Mouse (Mus musculus): ENCODE measurements at regions not wholly inside any gene's neighbourhood (a gene's known extent, or its start where the extent isn't known, plus 50 kb on each side); places are given as distances from the start of the nearest gene placed in this dataset.

DNA sequence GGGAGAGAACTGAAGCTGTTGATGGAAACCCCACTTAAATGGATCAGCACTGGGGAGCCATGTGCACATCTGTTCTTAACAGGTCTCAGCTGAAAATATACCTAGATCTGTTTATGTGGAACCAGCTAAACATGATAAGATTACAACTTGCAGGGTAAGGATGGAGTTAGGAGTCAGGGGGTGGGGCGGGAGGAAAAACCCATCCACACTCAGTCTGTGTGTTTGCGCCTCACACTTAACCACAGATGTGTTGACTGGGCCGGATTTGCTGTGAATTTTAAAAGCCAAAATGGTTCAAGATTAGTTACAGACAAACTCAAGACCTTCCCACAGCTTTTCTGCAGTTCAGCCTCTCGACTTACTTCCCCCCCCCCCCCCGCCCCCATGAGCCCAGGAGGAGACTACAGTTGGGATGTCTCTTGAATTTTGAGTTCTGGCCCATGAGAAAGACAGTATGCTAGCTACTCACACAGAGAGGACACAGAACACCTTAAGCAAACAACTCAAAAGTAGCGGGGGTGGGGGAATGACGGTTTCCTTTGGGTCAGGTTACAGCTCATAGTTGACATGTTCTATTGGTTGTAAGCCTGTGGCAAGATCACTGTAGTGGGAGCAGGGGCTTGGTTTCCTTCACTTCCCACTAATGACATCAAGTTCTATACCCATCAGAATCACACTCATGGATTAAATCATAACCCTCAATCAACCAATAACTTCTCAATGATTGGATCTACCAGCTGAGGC, 209.1 kb downstream of the Bcl2l11 start:
- DNase-seq, result no peak

DNA sequence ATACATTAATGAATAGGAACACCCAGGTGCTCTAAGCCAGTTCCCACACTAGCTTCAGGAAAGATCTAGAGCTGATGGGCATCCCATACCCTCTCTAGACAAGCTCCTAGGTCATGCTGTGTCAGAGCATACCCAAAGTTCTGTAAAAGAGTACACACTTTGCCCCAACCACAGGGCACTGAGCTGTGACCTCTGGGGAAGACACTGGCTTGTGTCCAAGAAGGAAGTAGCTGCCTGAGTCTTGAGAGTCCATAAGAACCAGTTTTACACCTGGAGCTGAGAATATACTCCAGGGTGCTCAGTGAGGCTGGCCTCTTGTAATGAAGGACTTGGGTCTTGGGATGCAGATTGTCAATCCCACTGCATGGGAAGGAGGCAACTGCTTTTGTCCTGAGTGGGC, 211.4 kb downstream of the Bcl2l11 start:
- peak; percentile 37 to 46 for DNase-seq

DNA sequence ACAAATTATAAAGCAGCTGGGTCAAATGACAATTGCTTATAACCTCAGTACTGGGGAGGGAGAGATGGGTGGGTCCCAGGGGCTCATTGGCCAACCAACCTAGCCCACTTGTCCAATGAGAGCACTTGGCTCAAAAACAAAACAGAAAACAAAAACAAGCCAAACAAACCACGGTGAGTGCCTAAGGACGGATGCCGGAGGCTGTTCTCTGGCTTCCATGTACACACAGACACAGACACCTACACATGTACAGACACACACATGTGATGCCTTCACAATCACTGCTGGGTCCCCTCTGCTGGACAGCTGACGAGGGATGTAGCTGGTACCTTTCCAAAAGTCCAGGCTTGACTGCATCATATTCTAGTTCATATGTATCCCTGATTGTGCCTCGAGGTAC, 212.0 kb downstream of the Bcl2l11 start:
- no peak for DNase-seq

DNA sequence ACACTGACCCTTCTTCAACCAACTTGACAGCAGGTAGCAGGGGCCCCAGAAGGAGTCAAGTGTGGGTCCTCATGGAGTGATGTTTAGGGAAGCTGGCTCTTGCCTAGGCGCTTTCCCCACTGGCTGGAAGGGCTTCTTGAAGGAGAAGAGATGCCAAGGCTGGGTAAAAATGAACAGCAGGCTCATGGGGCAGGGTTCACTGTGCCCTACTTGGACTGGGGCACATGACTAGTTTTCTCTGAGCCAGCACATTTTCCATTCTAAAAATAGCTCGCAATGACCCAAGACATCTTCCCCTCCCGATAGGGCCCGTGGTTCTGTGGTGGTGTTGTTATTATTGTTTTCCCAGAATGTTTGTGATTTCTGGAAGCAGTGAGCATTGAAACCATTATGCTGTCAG, 212.6 kb downstream of the Bcl2l11 start:
- peak; percentile 71 to 85 for DNase-seq

DNA sequence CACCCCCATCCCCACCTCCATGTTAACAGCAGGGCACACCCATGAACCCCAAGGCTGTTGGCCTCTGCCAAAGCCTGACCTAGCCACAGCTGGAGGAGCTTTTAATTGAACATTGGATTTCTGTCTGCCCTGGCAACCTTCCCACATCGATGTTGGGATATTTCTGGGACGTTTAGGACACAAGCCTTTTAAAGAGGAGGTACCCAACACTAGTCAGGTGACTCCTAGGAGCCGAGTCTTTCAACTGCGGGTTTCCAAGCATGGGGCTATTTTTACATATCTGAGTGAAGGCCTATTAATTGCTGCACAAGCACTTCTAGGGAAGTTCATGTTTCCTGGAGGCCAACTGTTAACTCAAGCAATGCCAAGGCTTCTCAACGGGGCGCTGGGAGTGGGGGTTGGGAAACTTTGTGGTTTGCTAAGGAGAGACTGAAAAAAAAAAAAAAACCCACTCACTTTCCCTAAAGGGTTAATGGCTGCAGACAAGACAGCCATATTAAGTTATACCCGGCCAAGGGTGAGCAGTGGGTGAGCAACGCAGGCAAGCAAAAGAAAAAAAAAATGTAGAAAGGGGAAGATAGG, 213.3 kb downstream of the Bcl2l11 start:
- peak; percentile 76 to 77 for DNase-seq

DNA sequence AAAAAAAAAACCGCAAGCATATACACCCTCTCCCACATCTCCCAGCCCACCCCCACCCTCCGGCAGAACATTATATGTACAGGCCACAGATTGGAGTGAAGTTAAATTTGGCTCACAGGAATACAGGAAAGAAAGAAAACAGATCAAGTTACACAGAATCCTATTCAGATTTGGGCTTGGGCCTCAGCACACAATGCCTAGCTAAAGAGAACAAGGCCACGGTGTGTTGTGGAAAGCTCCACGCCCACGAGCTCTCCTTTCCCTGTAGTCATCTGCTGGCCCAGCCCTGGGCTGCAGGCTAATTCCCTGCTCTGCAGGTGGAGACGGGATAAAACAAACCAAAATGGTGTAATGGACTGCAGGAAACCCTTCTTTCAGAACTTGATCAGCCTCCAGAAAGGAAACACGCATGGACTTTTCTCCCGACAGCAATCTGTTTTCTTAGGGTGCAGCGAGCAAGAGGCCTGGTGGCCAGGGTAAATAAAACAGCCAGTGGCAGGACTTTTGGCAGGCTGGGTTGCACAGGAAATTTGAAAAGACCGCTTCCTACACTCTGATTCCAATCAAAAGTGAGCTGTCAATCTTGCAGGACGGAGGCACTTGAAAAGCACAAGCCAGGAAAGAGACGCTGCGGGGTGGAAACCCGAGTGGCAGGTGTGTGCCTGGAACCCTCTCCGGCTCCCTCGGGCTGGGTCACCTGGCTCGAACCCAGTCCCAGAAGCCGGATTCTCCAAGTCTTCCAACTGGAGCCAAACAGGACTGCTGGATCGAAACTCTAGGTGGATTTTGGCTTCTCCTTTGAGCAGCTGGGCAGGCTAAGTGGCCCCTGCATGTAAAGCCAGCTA, 214.0 kb downstream of the Bcl2l11 start:
- peak; percentile 58 for DNase-seq

DNA sequence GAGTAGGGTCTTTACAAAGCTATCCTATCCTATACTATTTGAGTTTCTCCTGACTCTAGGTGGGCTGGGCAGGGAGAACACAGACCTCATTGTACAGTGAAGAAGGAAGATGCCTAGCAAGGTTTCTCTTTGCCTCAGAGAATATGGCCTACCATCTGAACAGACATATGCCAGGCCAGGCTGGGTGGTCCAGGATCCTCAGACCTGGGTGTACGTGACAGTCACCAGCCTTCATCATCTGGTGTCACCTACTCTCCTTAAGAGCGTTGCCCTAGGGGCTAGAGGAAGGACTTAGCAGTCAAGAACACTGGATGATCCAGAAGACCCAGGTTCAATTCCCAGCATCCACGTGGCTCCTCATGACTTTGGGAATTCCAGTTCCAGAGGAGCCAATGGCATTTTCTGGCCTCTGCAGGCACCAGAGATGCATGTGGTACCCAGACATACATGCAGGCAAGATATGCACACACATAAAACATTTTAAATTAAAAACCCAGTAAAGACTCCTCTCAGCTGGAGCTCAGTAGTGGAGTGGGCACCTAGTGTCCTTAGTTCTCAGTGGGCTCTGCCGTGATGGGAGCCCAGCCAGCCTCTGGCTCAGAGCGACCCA, 214.9 kb downstream of the Bcl2l11 start:
- DNase-seq, result no peak

DNA sequence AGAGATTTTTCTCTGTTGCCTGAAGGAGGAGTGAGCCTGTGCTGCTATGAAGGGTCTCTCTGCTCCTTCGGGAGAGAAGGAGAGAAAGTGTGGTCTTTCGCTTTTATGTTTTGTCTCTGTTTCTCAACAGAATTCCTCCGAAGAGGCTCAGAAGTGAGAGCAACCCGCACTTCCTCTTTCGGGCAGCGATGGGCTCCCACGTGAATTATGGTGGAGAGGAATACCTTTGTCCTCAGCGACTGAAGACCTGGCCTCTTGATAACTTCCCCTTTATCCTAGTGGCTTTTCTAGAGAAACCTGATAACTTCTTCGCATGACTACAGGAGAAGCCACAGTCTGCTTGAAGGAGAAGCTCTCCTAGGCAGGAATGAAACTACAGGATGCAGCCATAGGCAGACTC, 216.4 kb downstream of the Bcl2l11 start:
- DNase-seq, result no peak

DNA sequence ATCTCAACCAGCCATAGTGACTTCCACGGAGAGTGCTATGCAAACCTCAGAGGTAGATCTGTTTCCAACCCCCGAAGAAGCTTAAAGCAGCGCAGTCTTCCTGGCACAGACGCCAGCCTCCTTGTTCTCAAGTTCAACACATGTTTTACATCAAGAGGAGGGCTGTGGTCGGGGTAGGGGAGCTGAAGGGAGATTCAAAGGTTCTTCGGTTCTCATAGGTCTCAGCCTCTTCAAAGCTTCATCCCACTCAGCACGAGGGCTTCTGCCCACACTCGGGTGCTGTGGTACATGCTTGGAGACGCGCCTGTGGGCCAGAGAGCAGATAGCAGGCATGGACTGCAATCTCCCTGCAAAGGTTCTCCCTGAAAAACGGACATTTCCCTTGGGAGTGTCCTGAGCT, 219.7 kb downstream of the Bcl2l11 start:
- DNase-seq, result no peak

DNA sequence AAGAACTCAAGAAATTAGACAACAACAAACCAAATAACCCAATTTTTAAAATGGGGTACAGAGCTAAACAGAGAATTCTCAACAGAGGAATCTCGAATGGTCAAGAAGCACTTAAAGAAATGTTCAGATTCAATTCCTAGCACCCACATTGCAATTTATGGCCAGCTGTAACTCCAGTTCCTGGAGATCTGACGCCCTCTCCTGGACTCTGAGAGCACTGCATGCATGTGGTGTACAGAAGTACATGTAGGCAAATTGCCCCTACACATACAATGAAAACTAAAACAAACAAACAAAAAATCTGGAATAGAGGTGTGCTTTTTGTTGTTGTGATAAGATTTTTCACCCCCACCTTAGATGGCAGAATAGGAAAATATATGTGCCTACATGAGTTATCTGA, 222.7 kb downstream of the Bcl2l11 start:
- DNase-seq, result no peak

DNA sequence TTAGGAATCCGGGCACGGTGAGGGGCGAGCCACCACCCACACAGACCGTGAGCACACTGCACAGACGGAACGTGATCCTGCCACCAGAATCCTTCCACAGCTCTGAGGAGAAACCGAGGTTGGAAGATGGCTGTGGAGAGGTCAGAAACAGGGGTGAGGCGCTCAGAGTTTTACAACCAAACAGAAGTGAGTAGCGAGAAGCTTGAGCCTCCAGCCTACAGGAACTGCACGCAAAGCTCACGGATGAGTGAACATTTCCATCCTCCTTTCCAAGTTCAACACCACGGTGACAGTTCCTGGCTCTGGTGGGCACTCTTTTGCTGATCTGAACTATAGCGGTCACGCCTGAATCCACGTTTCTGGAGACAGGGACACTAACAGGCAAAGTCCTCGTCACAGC, 225.6 kb downstream of the Bcl2l11 start:
- DNase-seq, result no peak

DNA sequence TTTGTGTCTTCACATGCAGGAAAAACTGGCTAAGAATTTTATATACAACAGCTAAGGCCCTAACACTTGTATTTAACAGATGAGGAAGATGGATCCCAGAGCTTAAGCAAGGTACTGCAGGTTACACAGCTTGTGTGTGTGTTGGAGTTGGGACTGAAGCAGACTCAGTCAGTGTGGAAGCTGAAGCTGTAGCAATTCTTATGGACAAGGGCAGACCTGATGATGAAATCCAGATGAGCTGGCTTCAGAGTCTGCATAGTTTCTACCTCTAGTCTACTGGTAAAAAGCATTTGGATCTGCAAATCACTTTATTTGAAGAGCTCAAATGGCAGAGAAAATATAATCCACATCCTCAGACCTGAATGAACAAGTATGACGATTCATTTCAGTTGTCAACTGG, 226.7 kb downstream of the Bcl2l11 start:
- no peak for DNase-seq

DNA sequence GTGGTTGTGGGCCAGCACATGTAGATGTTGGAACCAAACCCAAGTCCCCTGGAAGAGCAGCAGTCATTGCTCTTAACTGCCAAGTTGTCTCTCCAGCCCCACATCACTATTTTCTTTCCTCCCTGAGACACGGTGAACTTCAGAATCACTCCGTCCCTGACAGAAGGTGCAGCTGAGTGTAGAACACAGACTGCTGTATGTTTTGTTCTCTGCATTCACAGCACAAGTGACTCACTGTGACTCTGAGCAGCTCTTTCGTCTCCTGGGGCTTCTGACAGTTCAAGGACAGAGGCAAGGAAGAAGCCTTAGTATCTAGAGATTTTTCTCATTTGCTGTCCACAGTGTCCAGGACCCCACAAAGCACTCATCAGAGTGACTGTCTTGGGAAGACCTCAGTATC, 227.6 kb downstream of the Bcl2l11 start:
- no peak for DNase-seq

DNA sequence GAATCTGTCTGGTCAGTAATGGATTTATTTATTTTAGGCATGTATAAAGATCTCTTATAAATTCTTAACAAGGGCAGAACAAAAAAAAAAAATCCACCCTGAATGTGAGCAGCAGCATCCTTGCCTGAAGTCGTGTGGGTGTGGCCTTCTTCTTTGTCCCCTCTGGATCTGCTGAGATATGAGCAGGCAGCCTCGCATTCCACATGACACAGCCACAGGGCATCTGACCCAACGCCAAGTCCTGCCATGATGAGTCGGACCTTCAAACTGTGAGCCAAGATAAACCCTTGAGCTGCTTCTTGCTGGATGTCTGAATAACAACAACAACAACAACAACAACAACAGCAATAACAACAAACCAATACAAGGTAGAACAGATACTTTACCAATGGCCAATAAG, 230.5 kb downstream of the Bcl2l11 start:
- no peak for DNase-seq

DNA sequence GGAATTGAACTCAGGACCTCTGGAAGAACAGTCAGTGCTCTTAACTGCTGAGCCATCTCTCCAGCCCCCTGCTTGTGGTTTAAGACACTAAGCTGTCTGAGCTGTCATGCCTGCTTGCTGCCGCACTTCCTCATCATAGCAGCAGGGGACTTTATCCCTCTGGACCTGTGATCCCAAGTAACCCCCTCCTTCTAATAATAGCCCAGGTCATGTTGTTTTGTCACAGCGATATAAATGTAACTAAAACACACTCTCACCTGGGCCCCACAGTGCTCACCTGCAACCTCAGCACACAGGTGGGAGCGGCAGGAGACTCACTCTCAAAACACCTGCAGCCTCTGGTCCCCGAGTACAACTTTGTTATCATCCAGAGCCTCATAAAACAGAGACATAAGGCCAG, 231.9 kb upstream of the Spdye4c start:
- DNase-seq, result no peak

DNA sequence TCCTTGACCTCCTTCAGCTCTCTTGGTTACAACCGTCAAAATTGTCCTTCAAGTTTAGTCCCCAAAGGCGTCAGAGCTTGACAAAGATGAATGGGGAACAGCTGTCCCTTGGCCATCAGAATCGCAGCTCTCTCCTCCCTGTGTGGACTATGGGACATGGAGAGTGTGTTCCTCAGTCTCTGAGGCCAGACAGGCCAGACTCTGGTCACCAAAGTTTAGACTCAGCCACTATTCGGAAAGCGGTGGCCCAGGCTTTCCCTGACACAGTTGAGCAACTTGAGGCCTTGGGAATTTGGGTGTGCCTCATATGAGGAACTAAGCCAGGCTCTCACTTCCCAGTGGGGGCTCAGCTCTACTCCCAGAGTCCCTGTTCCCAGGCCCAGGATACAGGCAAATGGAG, 230.5 kb upstream of the Spdye4c start:
- DNase-seq, result peak; percentile 56 to 75

DNA sequence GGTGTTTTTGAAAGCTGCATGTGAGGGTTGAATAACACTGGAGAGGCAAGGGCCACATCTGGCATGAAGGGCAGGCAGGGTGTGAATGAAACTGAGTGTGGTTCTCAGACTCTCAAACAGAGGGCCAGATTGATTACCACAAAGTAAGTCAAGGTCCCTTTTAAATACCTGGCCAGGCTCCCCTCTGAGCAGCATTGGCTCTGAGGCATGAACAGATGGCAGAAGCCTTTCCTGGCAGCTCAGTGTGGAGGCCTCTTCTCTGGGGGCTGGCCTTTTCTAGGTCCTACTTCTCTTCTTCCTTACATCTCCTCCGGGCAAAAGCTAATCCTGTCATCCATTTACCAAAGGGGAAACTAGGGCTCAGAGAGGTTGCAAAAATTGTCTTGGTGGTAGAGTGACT, 229.6 kb upstream of the Spdye4c start:
- no peak for DNase-seq

DNA sequence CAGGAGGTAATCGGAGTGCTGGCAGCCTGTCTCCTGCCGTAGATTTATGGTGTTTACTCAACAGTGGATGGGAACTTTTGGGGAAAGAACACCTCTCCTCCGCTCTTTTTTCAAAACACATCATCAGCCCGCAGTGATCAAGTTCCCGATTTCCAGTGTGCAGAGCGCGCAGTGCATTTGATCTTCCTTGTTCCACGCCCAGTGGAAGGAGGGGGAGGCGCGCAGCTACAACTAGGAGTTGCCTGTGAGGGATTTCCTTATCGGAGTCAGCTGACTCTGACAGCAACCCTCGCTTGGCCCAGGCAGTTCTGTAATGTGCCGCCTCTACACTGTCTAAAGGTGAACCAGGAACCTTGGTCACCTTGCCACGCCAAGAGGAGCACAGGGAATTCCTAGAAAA, 226.8 kb upstream of the Spdye4c start:
- peak; percentile 79 to 86 for DNase-seq

DNA sequence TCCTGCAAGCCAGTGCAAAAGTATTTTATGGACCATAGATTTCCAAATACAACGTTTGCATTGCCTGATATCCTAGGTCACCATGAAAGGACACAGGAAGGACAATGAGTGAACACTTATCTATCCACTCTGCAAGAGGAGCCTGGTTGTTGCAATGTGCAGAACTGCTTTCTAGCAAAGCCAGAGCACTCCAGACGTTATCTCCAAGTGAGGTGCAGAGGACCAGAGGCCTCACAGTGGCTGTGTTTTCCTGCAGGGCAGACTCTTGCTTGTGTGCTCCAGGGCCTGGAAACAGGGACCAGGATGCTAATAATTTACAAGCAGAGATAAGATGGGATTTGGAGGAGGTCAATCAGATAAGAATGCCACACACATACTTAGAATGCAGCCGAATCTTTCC, 226.0 kb upstream of the Spdye4c start:
- no peak for DNase-seq

DNA sequence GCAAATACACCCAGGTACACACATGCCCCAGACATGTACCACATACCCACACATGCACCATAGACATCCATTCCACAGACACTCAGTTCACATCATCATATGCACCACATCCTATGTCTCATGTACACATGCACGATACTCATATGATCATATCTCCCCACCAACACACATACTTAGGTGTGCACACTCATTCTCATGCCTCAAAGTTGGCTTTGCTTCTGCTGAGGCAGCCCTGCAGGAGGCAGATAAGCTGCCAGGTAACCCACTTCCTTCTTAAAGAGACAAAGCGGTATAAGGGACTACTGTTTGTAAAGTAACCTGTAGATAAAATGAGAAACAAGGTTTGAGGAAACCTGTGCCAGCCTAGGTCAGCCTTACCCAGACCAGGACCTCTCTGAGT, 225.2 kb upstream of the Spdye4c start:
- no peak for DNase-seq

DNA sequence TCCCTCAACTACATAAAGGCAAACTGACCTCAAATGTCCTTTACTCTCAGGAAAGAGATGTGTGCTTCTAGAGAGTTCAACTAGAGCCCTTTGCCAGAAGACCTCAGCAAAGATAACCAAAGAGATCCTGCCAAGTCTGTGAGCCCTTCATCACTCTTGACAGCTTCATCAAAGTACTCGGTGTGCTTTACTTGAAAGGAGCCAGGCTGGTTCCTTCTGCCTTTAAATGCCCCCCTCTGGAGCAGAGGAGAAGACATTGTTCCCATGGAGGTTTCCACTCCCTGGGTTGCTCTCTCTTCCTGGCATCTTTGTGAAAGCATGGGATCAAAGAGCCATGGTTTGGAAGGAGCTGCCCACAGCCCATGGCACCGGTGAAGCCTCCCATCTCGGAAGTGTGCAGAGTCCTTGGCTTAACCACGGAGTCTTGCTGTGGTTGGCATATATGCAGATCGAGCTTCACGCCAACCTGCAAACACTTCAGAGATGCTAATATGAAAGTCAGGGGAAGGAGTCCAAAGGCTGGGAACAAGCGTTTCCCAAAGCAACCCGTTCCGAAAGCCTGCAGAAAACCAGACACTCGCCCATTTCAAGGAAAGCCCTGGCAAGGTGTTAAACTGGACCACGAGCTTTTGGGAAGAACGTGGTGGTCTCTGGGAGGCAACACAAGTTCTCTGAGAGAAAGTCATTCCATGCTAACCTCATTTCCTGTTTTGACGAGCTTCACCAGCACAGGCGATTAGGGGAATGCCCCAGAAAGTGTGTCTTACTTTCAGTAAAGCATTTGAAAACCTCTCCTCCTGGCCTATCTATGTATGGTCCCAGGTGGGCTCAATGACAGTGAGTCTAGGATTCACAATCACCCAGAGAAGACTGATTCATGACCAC, 223.5 kb upstream of the Spdye4c start:
- DNase-seq, result no peak

Data from heart, adult 18-20 months (tissue).